Mouse (Mus musculus) liver, embryonic 14.5 days (tissue): ENCODE measurements at regions not wholly inside any gene's neighbourhood (a gene's known extent, or its start where the extent isn't known, plus 50 kb on each side); places are given as distances from the start of the nearest gene placed in this dataset.

ENCODE experiments used
- CTCF ChIP-seq: IDR thresholded peaks from 2 replicates; pipeline ENCODE4 v1.5.1; 2016; ENCODE audit warnings: antibody characterized with exemption, low read depth, control low read depth
- EP300 ChIP-seq: IDR thresholded peaks from 2 replicates; pipeline ENCODE4 v1.6.1; 2016; ENCODE audit warnings: antibody characterized with exemption, low read depth

DNA sequence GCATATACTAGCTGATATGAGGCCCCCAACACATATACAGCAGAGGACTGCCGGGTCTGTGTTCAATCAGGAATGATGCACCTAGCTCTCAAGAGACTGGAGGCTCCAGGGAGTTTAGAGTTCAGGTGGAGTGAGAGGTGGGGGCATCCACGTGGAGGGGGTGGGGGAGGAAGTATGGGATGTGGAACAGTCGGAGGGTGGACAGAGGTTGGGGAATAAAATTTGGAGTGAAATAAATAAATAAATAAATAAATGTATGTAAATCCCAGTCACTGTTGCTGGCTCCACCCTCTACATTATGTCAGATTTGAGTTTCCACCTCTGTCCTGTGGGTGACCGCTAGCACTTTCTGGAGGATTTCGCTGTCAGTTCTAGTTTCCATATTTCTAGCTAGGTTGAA, 111.7 kb downstream of the Mbl2 start:
- TF ChIP-seq CTCF (no peak), EP300 (no peak)
